Mouse (Mus musculus): ENCODE measurements around the gene Adamts17.
A peak's percentile ranks its signal among the peaks of the same experiment; 100 is the strongest.

Adamts17 gene

GRCm38 (mm10) chr7:66976371-66976770 is 136.8 kb downstream of the Adamts17 start:
- DNase-seq: no peak

GRCm38 (mm10) chr7:66981591-66981990 is 142.1 kb downstream of the Adamts17 start:
- DNase-seq: no peak

- peak in 1 of 2 experiments; percentile 56 for DNase-seq
Observed at GRCm38 (mm10) chr7:66982084-66982483, 142.5 kb downstream of the Adamts17 start.

- no peak for DNase-seq
Observed at GRCm38 (mm10) chr7:66987671-66988070, 148.1 kb downstream of the Adamts17 start.

GRCm38 (mm10) chr7:66988441-66988840 is 148.9 kb downstream of the Adamts17 start:
- DNase-seq: no peak

- DNase-seq: no peak
Observed at GRCm38 (mm10) chr7:66989357-66990045, 150.0 kb downstream of the Adamts17 start.

GRCm38 (mm10) chr7:66998821-66999220 is 159.3 kb downstream of the Adamts17 start:
- no peak for DNase-seq

- DNase-seq: no peak
Observed at GRCm38 (mm10) chr7:67003648-67004047, 164.1 kb downstream of the Adamts17 start.

- DNase-seq: no peak
Observed at GRCm38 (mm10) chr7:67004220-67004619, 164.7 kb downstream of the Adamts17 start.

GRCm38 (mm10) chr7:67009841-67010240 is 170.3 kb downstream of the Adamts17 start:
- DNase-seq: no peak

- no peak for DNase-seq
Observed at GRCm38 (mm10) chr7:67012011-67012751, 172.6 kb downstream of the Adamts17 start.

- DNase-seq: no peak
Observed at GRCm38 (mm10) chr7:67013211-67013895, 173.8 kb downstream of the Adamts17 start.

GRCm38 (mm10) chr7:67019937-67020336 is 180.4 kb downstream of the Adamts17 start:
- peak; percentile 7 to 46 for DNase-seq

- DNase-seq: no peak
Observed at GRCm38 (mm10) chr7:67026114-67027070, 186.9 kb downstream of the Adamts17 start.

GRCm38 (mm10) chr7:67027216-67027615 is 187.7 kb downstream of the Adamts17 start:
- no peak for DNase-seq

GRCm38 (mm10) chr7:67027696-67028095 is 188.2 kb downstream of the Adamts17 start:
- DNase-seq: no peak

GRCm38 (mm10) chr7:67028902-67029301 is 189.4 kb downstream of the Adamts17 start:
- DNase-seq: no peak

- no peak for DNase-seq
Observed at GRCm38 (mm10) chr7:67029481-67029880, 189.9 kb downstream of the Adamts17 start.

GRCm38 (mm10) chr7:67031284-67031683 is 191.7 kb downstream of the Adamts17 start:
- DNase-seq: no peak

- DNase-seq: no peak
Observed at GRCm38 (mm10) chr7:67032616-67033015, 193.1 kb downstream of the Adamts17 start.

GRCm38 (mm10) chr7:67034369-67034768 is 194.8 kb downstream of the Adamts17 start:
- DNase-seq: no peak

GRCm38 (mm10) chr7:67035246-67035645 is 195.7 kb downstream of the Adamts17 start:
- no peak for DNase-seq

All from thymus, postnatal 36 days (tissue).